Mouse (Mus musculus) kidney, embryonic 16.5 days (tissue): ENCODE results near the gene Pafah2. TPM values are rescaled to one million over a fixed set of nuclear protein-coding genes. Genes with fewer than 3 reads are reported as not detected.

Source experiments
- ATAC-seq: fragments of 200-750 bp; cut with Nextera tagmentation; 2 replicates; pipeline ENCODE4 v1.8.0; 2017; ENCODE audit warnings: moderate TSS enrichment; ENCODE audit not compliant: low FRiP score, low TSS enrichment
- H3K27ac ChIP-seq: fragments of 300-500 bp; sonication (generic); 2 replicates; pipeline ENCODE4 v1.5.1; 2014; ENCODE audit warnings: low read length
- H3K27me3 ChIP-seq: fragments of 300-500 bp; sonication (generic); 2 replicates; pipeline ENCODE4 v1.6.1; 2014; ENCODE audit warnings: low read length, control low read depth, mixed read lengths; ENCODE audit not compliant: insufficient read depth
- H3K36me3 ChIP-seq: fragments of 300-500 bp; sonication (generic); 2 replicates; pipeline ENCODE4 v1.6.1; 2014; ENCODE audit warnings: low read length, control low read depth, mixed read lengths; ENCODE audit not compliant: insufficient read depth
- H3K4me1 ChIP-seq: fragments of 300-500 bp; sonication (generic); 2 replicates; pipeline ENCODE4 v1.6.1; 2014; ENCODE audit warnings: low read length, control low read depth, mixed read lengths; ENCODE audit not compliant: insufficient read depth
- H3K4me2 ChIP-seq: fragments of 300-500 bp; sonication (generic); replicated peaks from 2 replicates; pipeline ENCODE4 v1.6.1; 2014; ENCODE audit warnings: low read depth, low read length
- H3K4me3 ChIP-seq: fragments of 300-500 bp; sonication (generic); 2 replicates; pipeline ENCODE4 v1.5.1; 2014; ENCODE audit warnings: mild to moderate bottlenecking, low read length
- H3K9ac ChIP-seq: fragments of 300-500 bp; sonication (generic); replicated peaks from 2 replicates; pipeline ENCODE4 v1.6.1; 2014; ENCODE audit warnings: low read length
- H3K9me3 ChIP-seq: fragments of 300-500 bp; sonication (generic); 2 replicates; pipeline ENCODE4 v1.6.1; 2016; ENCODE audit warnings: low read length, control low read depth
- WGBS: fragments of 180-500 bp; shearing (Covaris S2); extraction: QIAGEN DNeasy Blood & Tissue Kit; methylation state at CpG from one replicate; pipeline ENCODE4 v1.1.7; 2014; 5-methylcytosine and 5-hydroxymethylcytosine counted together
- polyA plus RNA-seq: library from polyadenylated mRNA; unstranded; fragments of >200 nt; fragmentation: Nextera tagmentation; extraction: Ambion mirVana; gene quantifications from 2 replicates; pipeline ENCODE4 v1.2.1, GENCODE M21; 2015

Pafah2 gene
- polyA plus RNA-seq, 1 experiment from 2014 or later: 20.1 TPM

DNA sequence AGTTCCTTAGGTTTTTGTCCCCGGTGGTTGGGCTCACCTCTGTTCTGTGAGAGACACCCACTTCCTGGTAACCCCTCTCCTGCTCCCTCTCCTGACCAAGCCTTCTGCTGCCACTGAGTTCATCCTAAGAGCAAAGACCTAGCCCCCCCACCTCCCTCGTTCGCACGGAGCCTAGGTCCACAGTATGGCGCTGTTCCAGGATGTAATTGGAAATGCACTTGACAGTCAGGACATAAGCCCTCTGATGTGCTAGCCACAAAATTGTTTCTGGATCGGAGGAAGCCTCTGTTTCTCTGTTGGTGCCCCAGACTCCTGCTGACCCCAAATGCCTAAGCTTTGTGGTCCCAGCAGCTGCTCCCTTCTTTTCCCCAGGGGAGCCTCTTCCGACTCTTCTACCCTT is 7.6 kb downstream of the Pafah2 start:
- no peak overlapping the region for H3K9ac ChIP-seq
- no peaks in the 10 kb centered on the region for H3K9me3 ChIP-seq
- no peaks in the 10 kb centered on the region for H3K27me3 ChIP-seq
- WGBS: 63% methylated on average over 7 of the region's 7 CpGs
- no peak overlapping the region for H3K4me2 ChIP-seq
- no peak overlapping the region for H3K27ac ChIP-seq
- no peak for ATAC-seq
- no peak overlapping the region for H3K4me3 ChIP-seq
- H3K36me3 ChIP-seq: no peaks in the 10 kb centered on the region
- peaks cover 16% of the 10 kb centered on the region for H3K4me1 ChIP-seq

DNA sequence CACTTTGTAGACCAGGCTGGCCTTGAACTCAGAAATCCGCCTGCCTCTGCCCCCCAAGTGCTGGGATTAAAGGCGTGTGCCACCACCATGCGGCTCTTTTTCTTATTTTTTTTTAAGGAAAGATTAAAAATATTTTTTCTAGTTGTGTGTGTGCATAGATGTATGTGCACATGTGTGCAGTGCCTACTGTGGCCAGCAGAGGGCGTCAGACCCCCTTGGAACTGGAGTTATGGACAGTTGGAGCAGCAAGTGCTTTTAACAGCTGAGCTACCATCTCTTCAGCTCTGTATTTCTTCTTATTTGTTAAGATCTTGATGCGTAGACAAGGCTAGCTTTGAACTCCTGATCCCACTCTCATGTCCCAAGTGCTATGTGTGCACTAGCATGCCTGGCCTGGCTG is 13.2 kb downstream of the Pafah2 start:
- Histone ChIP-seq H3K4me1 (no peaks in the 10 kb centered on the region; the same call in 1 of the 2 replicates), H3K4me2 (no peak overlapping the region), H3K36me3 (peaks cover 12% of the 10 kb centered on the region; the same call in 1 of the 2 replicates), H3K27ac (no peak overlapping the region), H3K9ac (no peak overlapping the region), H3K9me3 (peaks cover 5% of the 10 kb centered on the region; the same call in 1 of the 2 replicates), H3K27me3 (no peaks in the 10 kb centered on the region), H3K4me3 (no peak overlapping the region)
- WGBS: 75% methylated on average over 5 of the region's 5 CpGs
- no peak for ATAC-seq

DNA sequence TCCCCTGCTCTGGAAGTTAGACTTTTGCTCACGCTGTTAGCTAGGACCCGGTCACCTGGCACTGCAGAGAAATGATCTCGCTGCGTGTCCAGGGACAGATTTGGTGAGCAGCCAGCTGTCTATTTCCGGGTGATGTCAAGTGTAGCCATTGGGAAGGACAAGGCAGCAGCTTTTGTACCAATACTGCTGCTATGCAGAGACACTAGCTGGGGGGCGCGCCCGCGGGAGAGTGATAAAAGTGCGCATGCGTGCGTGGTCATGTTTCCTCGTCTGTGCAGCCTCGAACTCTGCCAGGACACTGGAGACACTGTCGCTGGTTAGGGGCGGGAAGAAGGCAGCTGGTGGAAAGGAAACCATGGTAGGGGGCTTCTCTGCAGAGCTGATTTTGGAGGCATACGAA is 20.1 kb downstream of the Pafah2 start:
- Histone ChIP-seq H3K4me3 (no peak overlapping the region), H3K36me3 (peaks cover 16% of the 10 kb centered on the region), H3K27me3 (no peaks in the 10 kb centered on the region), H3K27ac (no peak overlapping the region), H3K9me3 (no peaks in the 10 kb centered on the region), H3K4me2 (no peak overlapping the region), H3K9ac (no peak overlapping the region), H3K4me1 (no peaks in the 10 kb centered on the region)
- 77% methylated on average over 17 of the region's 17 CpGs for WGBS
- no peak for ATAC-seq

DNA sequence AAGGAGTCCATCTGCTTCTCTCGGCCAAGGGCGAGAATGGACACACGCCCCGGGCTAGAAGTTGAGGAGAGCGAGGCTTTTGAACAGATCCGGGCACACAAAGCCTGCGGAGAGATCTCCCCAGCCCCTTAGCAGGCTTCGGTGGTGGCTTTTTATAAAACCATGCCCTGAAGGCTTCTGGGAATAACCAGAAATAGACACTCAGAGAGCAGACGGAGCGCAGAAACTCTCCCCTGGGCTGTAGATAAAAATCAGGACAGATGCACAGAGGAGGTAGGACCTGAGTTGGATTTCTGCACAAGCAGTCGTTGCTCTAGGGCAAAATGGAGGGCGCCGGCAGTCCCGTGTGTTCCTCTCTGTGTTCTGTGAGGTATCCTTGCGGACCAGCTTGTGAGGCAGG is 20.5 kb downstream of the Pafah2 start:
- ATAC-seq: no peak
- H3K36me3 ChIP-seq: peaks cover 16% of the 10 kb centered on the region
- no peak overlapping the region for H3K4me3 ChIP-seq
- no peak overlapping the region for H3K9ac ChIP-seq
- no peaks in the 10 kb centered on the region for H3K9me3 ChIP-seq
- H3K27ac ChIP-seq: no peak overlapping the region
- no peaks in the 10 kb centered on the region for H3K4me1 ChIP-seq
- no peak overlapping the region for H3K4me2 ChIP-seq
- WGBS: 79% methylated on average over 15 of the region's 15 CpGs
- H3K27me3 ChIP-seq: no peaks in the 10 kb centered on the region

DNA sequence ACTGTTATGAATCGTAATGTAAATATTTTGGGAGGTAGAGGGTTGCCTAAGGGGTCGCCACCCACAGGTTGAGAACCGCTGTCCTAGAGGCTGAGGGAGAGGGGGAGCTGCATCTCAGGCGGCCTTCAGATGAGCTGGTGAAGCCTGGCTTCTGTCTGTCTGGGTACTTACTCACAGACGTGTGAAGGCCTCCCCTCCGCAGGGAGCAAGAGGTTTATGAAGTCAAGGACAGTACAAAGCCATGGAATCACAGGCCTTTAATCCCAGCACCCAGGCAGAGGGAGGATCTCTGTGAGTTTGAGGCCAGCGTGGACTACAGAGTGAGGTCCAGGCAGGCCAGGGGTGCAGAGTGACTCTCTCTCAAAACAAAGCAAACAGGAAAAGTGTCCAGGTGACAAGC is 21.0 kb downstream of the Pafah2 start:
- Histone ChIP-seq H3K9me3 (no peaks in the 10 kb centered on the region), H3K36me3 (peaks cover 16% of the 10 kb centered on the region), H3K27ac (no peak overlapping the region), H3K27me3 (no peaks in the 10 kb centered on the region), H3K4me3 (no peak overlapping the region), H3K9ac (no peak overlapping the region), H3K4me1 (no peaks in the 10 kb centered on the region), H3K4me2 (no peak overlapping the region)
- ATAC-seq: no peak
- WGBS: 54% methylated on average over 7 of the region's 7 CpGs

DNA sequence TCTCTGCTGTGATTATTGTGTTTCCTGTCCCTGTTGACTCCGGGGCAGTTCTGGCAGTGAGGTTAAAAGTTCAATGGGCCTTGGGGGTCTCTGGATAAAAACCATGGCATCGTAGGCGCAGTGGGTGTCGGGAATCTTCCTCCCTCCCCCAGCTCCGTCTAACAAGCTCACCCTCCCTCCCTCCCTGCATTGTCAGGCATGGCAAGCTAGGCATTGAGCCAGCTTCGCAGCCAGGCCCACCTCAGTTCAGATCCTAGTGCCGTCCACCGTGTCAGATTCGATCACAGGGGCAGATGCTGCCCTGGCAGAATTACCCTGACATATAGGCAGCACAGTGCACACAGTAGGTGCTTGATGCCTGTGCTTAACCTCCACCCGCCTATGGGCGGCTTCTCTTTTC is 25.9 kb downstream of the Pafah2 start:
- no peak overlapping the region for H3K27ac ChIP-seq
- no peak overlapping the region for H3K9ac ChIP-seq
- no peak for ATAC-seq
- peaks cover 10% of the 10 kb centered on the region for H3K36me3 ChIP-seq
- H3K4me1 ChIP-seq: no peaks in the 10 kb centered on the region
- no peaks in the 10 kb centered on the region for H3K9me3 ChIP-seq
- H3K27me3 ChIP-seq: no peaks in the 10 kb centered on the region
- no peak overlapping the region for H3K4me2 ChIP-seq
- WGBS: 61% methylated on average over 11 of the region's 11 CpGs
- no peak overlapping the region for H3K4me3 ChIP-seq

DNA sequence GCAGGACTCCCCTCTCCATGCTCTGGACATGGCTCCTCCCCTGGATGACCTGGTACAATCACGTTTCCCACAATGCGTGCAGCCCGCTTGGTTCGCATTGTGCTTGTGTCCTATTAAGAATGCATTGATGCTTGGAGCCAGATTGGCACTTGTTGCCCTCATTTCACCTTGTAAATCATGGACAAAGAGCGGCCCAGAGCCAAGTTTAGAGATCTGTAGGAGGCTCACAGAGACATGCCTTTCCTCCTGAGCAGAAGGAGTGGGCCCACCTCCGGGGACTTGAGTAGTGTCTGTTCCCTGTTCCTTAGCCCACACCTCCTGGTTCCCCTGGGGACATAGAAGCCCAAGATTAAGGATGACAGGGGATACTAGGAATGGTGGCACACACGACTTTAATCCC is 27.8 kb downstream of the Pafah2 start:
- Histone ChIP-seq H3K4me2 (no peak overlapping the region), H3K27ac (no peak overlapping the region), H3K27me3 (no peaks in the 10 kb centered on the region), H3K4me1 (no peaks in the 10 kb centered on the region), H3K9me3 (no peaks in the 10 kb centered on the region), H3K9ac (no peak overlapping the region), H3K36me3 (peaks cover 5% of the 10 kb centered on the region), H3K4me3 (no peak overlapping the region)
- ATAC-seq: no peak
- WGBS: 89% methylated on average over 7 of the region's 7 CpGs

DNA sequence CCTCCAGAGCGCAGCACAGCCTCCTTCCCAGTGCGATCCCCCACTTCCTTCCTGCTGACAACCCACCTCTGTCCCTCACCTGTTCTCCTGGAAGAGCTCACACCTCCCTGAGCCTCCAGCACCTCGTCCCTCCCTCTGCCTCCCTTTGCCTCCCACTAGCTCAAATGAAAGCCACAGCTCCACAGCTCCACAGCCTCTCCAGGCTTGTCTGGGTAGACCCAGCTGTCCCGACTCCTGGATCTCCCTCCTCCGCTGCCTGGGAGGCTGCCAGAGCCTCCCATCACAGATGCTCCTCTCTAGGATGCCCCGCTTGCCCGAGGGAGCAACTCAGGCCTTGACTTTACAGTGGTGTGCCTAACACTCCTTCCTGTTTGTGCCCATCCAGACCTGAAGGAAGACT is 29.0 kb downstream of the Pafah2 start:
- no peaks in the 10 kb centered on the region for H3K9me3 ChIP-seq
- no peak overlapping the region for H3K9ac ChIP-seq
- H3K36me3 ChIP-seq: peaks cover 5% of the 10 kb centered on the region
- WGBS: 64% methylated on average over 7 of the region's 7 CpGs
- no peak overlapping the region for H3K4me2 ChIP-seq
- H3K4me3 ChIP-seq: no peak overlapping the region
- H3K27ac ChIP-seq: no peak overlapping the region
- no peaks in the 10 kb centered on the region for H3K4me1 ChIP-seq
- H3K27me3 ChIP-seq: no peaks in the 10 kb centered on the region
- ATAC-seq: no peak

DNA sequence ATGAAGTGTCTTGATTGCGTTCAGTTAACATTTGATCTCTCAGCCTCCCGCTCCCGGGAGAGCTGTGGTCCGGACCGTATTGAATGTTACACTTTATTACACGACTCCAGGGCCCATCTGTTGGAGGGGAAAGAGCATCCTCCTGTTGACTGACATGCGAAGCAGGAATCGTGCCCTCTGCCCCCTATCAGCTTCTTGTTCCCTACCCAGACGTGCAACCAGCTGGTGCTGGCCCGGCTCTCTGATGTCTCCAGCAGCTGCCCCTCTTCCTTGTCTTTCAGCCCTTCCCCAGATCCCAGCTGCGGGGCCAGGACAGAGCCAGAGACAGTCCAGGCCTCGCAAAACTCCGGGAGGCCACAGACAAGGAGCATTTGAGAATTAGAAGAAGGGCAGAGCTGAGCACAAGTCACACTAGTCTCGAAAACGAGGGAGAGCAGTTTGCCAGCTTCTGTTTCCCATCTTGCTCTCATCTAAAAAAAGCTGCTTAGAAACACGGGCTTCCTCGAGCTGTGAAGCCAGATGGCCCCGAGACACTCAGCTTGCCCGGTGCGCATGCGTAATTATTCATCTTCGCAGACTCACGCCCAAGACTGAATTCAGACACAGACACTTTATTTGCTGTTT is 34.4 kb downstream of the Pafah2 start:
- Histone ChIP-seq H3K4me3 (no peak overlapping the region), H3K4me1 (peaks cover 5% of the 10 kb centered on the region; the same call in 1 of the 2 replicates), H3K9me3 (no peaks in the 10 kb centered on the region), H3K4me2 (peak overlapping the region; percentile 23; the same call in 1 of the 2 replicates), H3K9ac (peak overlapping the region; percentile 37; the same call in 1 of the 2 replicates), H3K27ac (peak overlapping the region; percentile 47; the same call in 1 of the 2 replicates), H3K27me3 (no peaks in the 10 kb centered on the region), H3K36me3 (peaks cover under 1% of the 10 kb centered on the region)
- WGBS: 17% methylated on average over 23 of the region's 23 CpGs
- ATAC-seq: no peak

DNA sequence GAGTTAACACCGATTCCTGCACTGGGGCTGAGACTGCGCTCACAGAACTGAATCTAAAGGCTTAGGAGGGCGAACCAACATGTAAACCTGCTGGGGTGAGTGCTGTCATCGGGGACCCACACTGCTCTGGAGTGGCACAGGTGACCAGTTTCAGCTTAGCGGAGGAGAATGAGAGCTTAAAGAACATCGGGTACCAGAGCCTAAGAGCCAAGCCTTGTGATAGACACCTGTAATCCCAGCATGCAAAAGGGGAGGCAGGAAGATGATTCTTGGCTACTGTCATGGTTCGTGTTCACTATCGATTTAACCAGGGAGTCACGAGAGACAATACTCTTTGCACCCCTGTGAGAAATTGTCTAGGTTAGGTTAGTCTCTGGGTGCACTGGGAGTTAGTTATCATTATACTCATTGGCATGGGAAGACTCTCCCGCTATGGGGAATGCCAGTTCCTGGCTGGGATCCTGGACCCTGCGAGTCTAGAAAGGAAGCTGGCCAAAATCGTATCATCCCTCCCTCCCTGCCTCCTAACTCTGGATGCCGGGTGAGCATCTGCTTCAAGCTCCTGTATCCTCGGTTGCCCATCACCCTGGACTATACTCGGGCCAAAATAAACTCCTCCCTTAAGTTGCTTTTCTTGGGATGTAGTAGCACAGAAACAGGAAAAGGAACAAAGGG is 36.7 kb downstream of the Pafah2 start:
- Histone ChIP-seq H3K36me3 (no peaks in the 10 kb centered on the region), H3K27ac (no peak overlapping the region), H3K9me3 (no peaks in the 10 kb centered on the region), H3K4me3 (no peak overlapping the region), H3K4me2 (no peak overlapping the region), H3K27me3 (no peaks in the 10 kb centered on the region), H3K9ac (no peak overlapping the region), H3K4me1 (peaks cover 5% of the 10 kb centered on the region; the same call in 1 of the 2 replicates)
- no peak for ATAC-seq
- 84% methylated on average over 15 of the region's 15 CpGs for WGBS
